Mouse (Mus musculus): ENCODE measurements at regions not wholly inside any gene's neighbourhood (a gene's known extent, or its start where the extent isn't known, plus 50 kb on each side); places are given as distances from the start of the nearest gene placed in this dataset.

DNA sequence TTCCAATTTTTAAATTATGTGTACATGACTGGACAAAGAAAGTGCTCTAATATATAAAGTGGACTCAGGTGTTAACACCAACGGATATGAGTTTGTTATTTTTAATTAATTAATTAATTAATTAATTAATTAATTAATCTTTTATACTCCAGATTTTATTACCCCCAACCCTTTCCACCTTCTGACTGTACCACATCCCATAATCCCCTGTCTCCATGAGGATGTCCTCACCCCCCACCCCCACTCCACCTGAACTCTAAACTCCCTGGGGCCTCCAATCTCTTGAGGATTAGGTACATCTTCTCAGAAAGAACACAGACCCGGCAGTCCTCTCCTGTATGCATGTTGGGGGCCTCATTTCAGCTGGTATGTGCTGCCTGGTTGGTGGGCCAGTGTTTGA is 182.8 kb downstream of the Rassf9 start:
- DNase-seq (ENCODE audit: low spot score), result no peak

DNA sequence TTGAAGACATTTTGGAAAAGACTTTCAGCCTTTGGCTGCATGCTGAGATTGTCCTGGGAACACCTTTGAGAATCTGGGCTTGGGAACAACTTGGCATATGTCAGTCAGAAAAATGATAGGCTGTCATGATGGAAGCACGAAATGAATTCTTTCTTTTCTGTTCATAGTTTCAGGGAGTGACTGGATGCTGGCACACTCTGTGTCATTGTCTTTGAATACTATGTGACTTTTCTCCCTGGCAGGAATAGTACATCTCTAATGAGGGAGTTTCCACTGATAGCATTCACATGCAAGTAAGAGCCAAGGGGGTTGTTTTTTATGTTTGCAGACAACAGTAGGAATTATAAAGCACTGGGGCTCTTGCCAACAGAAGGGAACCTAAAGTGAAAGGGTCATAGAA is 177.9 kb downstream of the Rassf9 start:
- no peak for DNase-seq (ENCODE audit: low spot score)

DNA sequence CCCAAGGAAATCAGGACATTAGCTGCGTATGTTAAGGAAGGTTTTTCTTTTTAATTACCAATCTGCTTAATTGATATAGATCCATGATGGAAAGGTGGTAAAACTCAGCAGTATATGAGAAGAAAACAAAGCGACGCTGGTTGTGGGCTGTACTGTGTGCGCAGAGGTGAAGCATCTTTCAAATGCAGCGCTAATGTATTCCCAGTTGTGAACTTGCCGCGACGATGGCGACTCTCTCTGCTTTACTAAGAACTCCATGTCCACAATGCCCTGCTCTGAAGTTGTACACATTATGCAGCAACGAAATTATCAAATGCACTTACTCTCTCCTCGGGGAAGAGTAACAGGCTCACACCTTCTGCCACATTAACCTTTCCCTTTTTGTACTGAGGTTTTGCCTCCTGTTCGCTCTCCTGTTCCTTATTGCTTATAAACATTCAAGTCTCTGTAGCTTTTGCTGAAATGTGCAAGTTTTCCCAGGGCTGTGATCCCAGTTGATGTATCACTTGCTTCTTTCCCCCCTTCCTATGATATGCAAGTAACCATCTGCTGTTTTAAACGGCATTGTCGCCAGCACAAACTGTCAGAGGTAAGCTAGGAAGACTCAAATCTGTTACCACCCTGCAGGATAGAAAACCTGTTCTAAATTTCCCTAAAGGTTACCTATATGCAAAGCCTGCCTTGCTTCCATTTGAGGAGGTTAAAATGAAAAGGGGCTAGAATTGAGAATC is 174.8 kb downstream of the Rassf9 start:
- no peak for DNase-seq (ENCODE audit: low spot score)

DNA sequence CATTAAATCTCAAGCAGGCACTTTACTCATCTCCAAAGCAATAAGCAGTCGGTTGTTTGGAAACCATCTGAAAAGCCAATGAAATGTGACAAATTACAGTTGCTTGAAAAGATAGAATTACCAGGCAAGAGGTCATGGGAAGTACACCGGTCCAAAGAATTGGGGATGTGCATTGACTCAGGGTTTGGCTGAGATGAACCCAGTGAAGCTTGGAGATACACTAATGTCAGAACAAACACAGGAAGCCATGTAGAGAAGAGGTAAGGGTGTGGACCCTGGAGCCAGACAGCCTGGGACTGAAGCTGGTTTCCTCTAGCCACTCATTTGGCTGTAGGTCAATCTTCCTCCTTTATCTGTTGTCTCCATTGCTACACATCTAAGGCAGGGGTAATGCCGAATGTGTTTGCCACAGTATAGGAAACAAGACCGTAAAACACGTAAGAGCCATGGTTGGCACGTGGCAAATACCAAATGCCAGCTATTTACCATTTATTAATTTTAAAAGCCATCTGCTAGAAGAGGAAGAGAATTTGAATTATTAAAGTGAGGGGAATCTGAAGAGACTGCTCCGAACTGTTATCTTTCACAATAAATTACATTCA is 173.9 kb downstream of the Rassf9 start:
- DNase-seq (ENCODE audit: low spot score), result no peak

DNA sequence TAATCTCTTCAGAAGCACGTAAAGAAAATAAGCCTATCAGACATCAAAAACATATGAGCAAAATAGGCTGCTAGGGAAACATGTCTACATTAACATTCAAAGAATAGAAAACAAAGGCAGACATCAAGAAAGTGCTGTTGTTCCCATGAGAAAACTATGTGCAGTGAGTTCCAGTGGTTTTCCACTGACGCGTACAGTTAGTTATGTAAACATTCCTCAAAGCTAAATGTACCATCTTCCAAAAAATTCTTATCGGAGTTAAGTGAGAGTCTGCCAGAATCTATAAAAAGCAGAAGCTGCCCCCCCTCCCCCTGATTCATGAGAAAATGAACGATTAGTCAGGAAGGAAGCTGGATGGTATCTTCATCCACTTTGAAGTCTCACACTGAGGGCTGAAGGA is 155.3 kb downstream of the Rassf9 start:
- no peak for DNase-seq (ENCODE audit: low spot score)

DNA sequence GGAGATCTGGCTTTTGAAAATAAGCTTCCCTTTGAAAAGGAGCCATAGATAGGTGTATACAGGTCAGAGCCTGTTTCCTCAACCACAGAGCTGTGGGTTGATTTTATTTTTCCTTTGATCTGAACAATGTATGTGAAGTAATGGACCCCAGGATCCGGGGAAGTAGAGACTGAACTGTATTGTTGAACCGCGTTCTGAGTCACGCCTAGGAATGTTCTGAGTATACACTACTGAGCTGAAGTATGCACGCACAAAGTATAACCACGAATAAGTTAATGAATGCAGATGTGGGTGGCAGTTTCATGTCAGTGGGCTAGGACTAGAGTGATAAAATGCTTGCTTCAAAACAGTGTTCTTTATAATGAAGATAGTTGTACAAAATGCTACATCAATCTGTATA is 147.7 kb downstream of the Rassf9 start:
- no peak for DNase-seq (ENCODE audit: low spot score)

DNA sequence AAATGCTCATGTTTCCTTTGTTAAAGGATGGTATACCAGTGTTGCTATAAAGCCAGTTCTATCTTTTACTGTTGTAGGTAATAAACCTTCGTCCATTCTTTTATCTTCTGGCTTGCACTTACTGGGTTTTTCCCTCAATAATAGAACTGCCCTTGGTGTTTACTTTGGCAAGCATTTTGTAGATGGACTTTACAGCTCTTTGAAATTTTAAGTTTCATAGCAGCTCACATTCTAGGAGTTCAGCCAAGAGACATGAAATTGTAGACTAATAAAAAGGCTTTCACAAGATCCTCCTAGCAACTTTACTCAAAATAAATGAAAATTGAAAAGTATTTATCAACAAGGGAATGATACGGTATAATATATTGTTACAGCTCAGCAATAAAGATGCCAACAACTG is 124.5 kb downstream of the Rassf9 start:
- no peak for DNase-seq (ENCODE audit: low spot score)

DNA sequence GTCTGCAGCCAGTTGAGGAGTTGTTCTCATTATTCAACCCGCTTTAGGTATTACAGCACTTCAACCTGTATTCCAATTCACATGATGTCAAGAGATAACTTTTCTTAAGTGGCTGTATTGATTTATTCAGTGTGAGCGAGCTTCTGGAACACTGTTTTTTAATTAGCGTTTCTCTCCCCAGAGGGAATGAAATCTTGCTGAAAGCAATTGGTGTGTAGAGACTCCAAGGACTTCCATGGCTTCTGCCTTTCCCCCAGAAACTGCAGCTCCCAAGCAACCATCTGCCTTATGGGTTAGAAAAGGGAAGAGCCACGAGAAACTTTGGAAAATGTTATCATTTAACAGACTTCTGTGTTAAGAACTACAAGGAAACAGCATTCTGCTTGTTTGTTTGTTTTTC is 121.4 kb downstream of the Rassf9 start:
- DNase-seq (ENCODE audit: low spot score), result no peak

DNA sequence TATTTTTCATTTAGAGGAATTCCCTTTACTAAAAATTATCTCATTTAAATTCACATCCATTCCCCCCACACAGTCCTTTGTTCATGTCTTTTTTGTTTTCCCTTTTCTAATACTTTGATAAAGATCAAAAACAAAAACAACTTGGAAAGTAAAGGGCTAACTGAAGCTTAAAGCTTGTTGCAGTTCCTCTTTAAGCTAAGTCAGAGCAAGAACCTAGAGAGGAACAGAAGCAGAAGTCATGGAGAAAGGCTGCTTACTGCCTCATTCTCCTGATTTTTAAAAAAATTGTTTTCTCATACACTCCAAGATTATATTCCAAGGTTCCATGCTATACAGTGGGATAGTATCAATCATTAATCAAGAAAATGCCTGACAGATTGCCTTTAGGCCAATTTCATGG is 116.6 kb downstream of the Rassf9 start:
- no peak for DNase-seq (ENCODE audit: low spot score)

DNA sequence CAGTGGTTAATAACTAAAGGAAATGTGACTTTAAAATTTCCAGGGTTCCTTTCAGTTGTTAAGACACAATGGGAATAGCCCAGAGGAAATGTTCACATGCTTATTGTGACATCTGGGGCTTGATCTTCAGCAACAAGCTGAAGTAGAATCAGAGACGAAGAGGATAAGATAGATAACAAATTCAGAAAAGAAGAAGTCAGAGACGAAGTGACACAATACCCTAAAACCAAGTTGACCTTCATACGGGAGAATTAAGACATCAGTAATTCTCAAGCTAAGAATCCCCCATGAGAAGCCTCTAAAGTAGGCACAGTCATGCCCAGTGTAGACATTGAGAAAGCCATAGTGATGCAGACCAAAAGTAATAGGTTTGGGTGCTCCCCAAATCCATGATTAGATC is 111.9 kb downstream of the Rassf9 start:
- no peak for DNase-seq (ENCODE audit: low spot score)

DNA sequence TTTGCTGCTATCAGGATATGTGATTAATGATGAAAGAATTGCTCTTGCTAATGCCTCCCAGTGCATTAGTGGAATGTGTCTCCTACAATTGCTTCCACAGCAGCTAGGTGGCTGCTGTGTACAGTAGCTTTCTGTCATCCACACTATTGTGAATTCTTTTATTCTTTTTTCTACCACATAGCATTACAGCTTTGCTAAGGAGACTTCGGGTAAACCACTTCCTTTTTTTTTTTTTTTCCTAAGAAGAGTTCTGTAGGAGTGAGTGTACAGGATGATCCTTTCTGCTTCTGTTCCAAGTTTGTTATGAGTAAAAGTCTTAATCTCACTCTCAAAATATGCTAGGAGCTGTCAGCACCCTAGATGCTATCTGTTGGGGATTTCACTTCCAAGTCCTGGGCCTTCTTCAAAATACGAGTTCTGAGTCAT is 110.6 kb downstream of the Rassf9 start:
- DNase-seq (ENCODE audit: low spot score), result no peak

DNA sequence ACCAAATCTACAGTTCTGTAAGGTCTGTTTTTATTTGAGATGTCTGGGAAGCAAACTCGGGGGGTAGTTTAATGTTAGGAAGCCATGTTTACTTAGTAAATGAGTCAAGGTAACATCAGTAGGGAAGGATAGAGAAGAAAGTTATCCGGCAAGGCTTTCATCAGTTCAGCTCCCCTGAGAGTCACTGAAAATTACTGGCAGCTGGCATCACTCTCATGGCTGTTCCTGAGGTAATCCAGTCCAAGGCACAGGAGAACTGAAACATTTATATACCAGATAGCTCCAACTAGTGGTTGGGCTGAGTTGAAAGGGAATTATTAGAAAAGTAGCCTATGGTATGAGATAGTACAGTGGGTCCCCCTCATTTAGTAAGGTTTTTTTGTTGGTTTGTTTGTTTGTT is 106.7 kb downstream of the Rassf9 start:
- no peak for DNase-seq (ENCODE audit: low spot score)

DNA sequence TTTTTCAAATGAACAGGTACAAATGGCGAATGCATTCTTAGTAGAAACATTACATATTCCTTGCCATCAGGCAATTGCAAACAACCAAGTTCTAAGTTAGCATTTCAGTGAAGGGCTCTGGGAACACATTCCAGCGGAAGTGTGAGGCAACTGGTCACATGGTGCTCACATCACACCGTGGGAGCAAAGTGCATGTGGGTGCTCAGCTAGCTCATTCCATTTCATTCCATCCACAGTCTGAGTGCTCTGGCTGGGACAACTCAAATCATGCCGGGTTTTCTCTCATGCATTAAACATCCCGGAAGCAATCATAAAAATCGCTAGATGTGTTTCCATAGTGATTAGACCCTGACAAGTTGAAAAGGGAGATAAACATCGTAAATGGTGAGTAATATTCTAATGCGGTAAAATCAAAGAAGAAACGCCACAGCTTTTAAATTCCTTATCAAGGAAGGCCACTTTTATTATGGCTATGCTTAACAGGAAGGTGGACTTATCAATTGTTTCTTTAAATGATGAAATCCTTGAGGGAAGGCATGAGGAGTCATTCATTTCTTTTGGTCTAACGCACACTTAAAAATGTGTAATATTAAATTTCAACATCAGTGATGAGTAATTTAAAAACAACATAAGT is 104.1 kb downstream of the Rassf9 start:
- DNase-seq (ENCODE audit: low spot score), result no peak
